Mouse (Mus musculus): ENCODE measurements at regions not wholly inside any gene's neighbourhood (a gene's known extent, or its start where the extent isn't known, plus 50 kb on each side); places are given as distances from the start of the nearest gene placed in this dataset.

- DNase-seq (ENCODE audit: low spot score in 2 of 2): no peak
Observed at GRCm38 (mm10) chr11:89147990-89148389, 74.3 kb downstream of the Gm525 start.

- no peak for DNase-seq (ENCODE audit: low spot score in 2 of 2)
Observed at GRCm38 (mm10) chr11:89145281-89145945, 71.8 kb downstream of the Gm525 start.

GRCm38 (mm10) chr11:89142527-89143154 is 69.0 kb downstream of the Gm525 start:
- DNase-seq (ENCODE audit: low spot score in 2 of 2): no peak

Measured in layer of hippocampus, adult 8-10 months (tissue).